Mouse (Mus musculus) kidney, postnatal 36 days (tissue): ENCODE results near the gene 9130019O22Rik.
A peak's percentile ranks its signal among the peaks of the same experiment; 100 is the strongest.

Source experiments
- DNase-seq, 2 experiments: peaks; one replicate each; pipeline ENCODE4 v3.0.0; 2021 to 2022; ENCODE audit warnings: mixed read lengths in 2 of 2

9130019O22Rik gene

DNA sequence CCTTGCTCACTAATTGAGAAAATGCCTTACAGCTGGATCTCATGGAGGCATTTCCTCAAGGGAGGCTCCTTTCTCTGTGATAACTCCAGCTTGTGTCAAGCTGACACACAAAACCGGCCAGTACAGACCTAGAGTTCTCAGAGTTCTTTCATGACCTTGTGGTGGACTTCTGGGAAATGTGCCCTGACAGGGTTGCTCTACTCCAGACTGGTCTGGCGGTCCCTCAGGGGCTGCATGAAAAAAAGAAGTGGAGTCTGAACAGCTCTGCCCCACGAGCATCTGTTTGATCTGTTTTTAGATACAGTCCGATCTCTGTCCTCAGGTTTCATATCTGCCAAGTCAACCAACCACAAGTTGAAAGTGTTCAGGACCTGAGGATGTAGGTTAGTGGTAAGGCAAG lies 49.3 kb downstream of the 9130019O22Rik start:
- peak; percentile 33 to 44 for DNase-seq

DNA sequence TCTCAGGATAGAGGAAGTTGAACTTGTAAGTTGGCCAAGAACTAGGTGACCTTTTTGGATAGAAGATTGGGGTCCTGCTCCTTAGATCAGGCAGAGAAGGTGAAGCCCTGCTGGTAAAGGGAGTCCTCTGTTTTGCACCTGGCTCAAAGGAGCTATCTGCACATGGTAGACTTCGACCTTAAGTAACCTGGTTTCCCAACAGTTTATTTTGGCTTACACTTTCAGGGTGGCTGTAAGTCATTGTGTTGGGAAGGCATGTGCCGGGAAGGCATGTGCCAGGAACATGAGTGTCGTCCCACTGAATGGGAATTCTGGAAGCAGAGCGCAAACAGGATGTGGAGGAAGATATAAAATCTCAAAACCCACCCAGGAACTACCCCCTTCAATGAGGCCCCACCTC lies 51.4 kb downstream of the 9130019O22Rik start:
- DNase-seq, result no peak

DNA sequence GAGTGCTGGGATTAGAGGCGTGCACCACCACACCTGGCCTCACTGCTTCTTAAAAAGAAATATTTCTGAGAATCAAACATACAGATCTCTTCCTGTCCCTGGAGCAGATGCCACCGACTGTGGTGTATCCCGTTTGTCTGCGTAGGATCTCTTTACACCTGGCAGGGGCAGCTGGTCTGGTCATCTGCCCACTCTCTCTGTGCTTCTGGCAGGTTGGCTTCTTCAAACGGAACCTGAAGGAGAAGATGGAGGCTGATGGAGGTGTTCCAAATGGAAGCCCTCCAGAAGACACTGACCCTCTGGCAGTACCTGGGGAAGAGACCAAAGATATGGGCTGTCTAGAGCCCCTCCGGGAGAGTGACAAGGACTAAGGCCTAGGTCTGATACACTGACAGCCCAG lies 53.7 kb downstream of the 9130019O22Rik start:
- no peak for DNase-seq
